Mouse (Mus musculus) intestine, embryonic 15.5 days (tissue): Measurements from ENCODE around the gene Hoxb6. TPM values are rescaled to one million over a fixed set of nuclear protein-coding genes. Genes with fewer than 3 reads are reported as not detected.
A peak's percentile ranks its signal among the peaks of the same experiment; 100 is the strongest.

ENCODE experiments used
- ATAC-seq: fragments of 200-750 bp; cut with Nextera tagmentation; 2 replicates; pipeline ENCODE4 v1.8.0; 2017; ENCODE audit warnings: moderate TSS enrichment, moderate library complexity
- H3K27ac ChIP-seq: fragments of 300-500 bp; sonication (generic); 2 replicates; pipeline ENCODE4 v1.5.1; 2015; ENCODE audit warnings: mild to moderate bottlenecking, inconsistent platforms
- H3K27me3 ChIP-seq: fragments of 300-500 bp; sonication (generic); replicated peaks from 2 replicates; pipeline ENCODE4 v1.6.1; 2015; ENCODE audit warnings: inconsistent platforms
- H3K36me3 ChIP-seq: fragments of 300-500 bp; sonication (generic); 2 replicates; pipeline ENCODE4 v1.6.1; 2015; ENCODE audit warnings: inconsistent platforms
- H3K4me1 ChIP-seq: fragments of 300-500 bp; sonication (generic); replicated peaks from 2 replicates; pipeline ENCODE4 v1.6.1; 2015; ENCODE audit warnings: inconsistent platforms
- H3K4me2 ChIP-seq: fragments of 300-500 bp; sonication (generic); replicated peaks from 2 replicates; pipeline ENCODE4 v1.6.1; 2015; ENCODE audit warnings: mild to moderate bottlenecking, inconsistent platforms
- H3K4me3 ChIP-seq: fragments of 300-500 bp; sonication (generic); replicated peaks from 2 replicates; pipeline ENCODE4 v1.5.1; 2015; ENCODE audit warnings: inconsistent platforms
- H3K9ac ChIP-seq: fragments of 300-500 bp; sonication (generic); 2 replicates; pipeline ENCODE4 v1.6.1; 2015; ENCODE audit warnings: inconsistent platforms
- H3K9me3 ChIP-seq: fragments of 300-500 bp; sonication (generic); 2 replicates; pipeline ENCODE4 v1.6.1; 2016; ENCODE audit warnings: inconsistent platforms
- WGBS: fragments of 180-500 bp; shearing (Covaris S2); methylation state at CpG from one replicate; pipeline ENCODE4 v1.1.7; 2015; 5-methylcytosine and 5-hydroxymethylcytosine counted together
- polyA plus RNA-seq: library from polyadenylated mRNA; unstranded; fragments of >200 nt; fragmentation: Nextera tagmentation; extraction: Ambion mirVana; gene quantifications from 2 replicates; pipeline ENCODE4 v1.2.1, GENCODE M21; 2015

Gene Hoxb6
- polyA plus RNA-seq, 1 experiment from 2014 or later: 14.4 TPM

GRCm38 (mm10) chr11:96342576-96342930 is 50.3 kb downstream of the Hoxb6 start:
- 0 out of 2 replicates have a peak, but pooled peaks cover 3% of the 10 kb centered on the region for H3K36me3 ChIP-seq
- 17% methylated on average over 4 of the region's 4 CpGs for WGBS
- H3K4me2 ChIP-seq: peak overlapping the region; percentile 85
- H3K9me3 ChIP-seq: no peaks in the 10 kb centered on the region
- H3K4me1 ChIP-seq: peaks cover 68% of the 10 kb centered on the region
- peak overlapping the region; percentile 44; the same call in 1 of the 2 replicates for H3K4me3 ChIP-seq
- peak overlapping the region; percentile 68; the same call in 1 of the 2 replicates for H3K9ac ChIP-seq
- no peak for ATAC-seq
- H3K27ac ChIP-seq: peak overlapping the region; percentile 95
- H3K27me3 ChIP-seq: peaks cover 15% of the 10 kb centered on the region

- peak overlapping the region; percentile 33 for H3K9ac ChIP-seq
These were observed 51.0 kb downstream of the Hoxb6 start for GRCm38 (mm10) chr11:96343206-96343745.

DNA sequence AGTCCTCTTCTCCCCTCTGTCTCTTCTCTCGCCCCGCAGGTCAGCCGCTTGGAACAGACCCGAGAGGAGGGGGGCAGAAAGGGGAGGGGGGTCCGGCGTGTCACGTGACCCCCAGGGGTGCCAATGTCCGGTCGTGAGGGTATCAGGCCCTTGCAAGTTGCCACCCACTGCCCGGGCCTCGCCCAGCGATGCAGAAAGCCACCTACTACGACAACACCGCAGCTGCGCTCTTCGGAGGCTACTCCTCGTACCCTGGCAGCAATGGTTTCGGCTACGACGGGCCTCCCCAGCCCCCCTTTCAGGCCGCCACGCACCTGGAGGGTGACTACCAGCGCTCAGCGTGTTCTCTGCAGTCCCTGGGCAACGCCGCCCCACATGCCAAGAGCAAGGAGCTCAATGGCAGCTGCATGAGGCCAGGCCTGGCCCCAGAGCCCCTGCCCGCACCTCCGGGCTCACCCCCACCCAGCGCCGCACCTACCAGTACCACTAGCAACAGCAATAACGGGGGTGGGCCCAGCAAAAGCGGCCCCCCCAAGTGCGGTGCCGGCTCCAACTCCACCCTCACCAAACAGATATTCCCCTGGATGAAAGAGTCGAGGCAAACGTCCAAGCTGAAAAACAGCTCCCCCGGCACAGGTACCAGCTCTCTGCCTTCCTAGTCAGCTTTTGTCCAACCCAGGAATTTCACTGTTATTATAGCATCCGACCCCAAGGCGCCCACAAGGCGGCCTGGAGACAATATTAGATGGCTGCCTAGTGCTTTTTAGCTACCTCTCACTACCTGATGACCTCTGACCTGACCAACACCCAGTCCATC is 52.0 kb downstream of the Hoxb6 start:
- peaks cover 63% of the 10 kb centered on the region for H3K4me1 ChIP-seq
- no peaks in the 10 kb centered on the region for H3K9me3 ChIP-seq
- peak overlapping the region; percentile 32 for H3K4me3 ChIP-seq
- H3K9ac ChIP-seq: peak overlapping the region; percentile 49
- peaks cover 15% of the 10 kb centered on the region for H3K27me3 ChIP-seq
- H3K36me3 ChIP-seq: 0 out of 2 replicates have a peak, but pooled peaks cover 3% of the 10 kb centered on the region
- WGBS: 24% methylated on average over 40 of the region's 40 CpGs
- ATAC-seq: no peak
- H3K27ac ChIP-seq: peak overlapping the region; percentile 88
- H3K4me2 ChIP-seq: peak overlapping the region; percentile 85

More at GRCm38 (mm10) chr11:96343206-96343745, 51.0 kb downstream of the Hoxb6 start:
- Histone ChIP-seq H3K4me1 (peaks cover 64% of the 10 kb centered on the region), H3K9me3 (no peaks in the 10 kb centered on the region), H3K36me3 (0 out of 2 replicates have a peak, but pooled peaks cover 3% of the 10 kb centered on the region), H3K27me3 (peaks cover 15% of the 10 kb centered on the region), H3K4me2 (peak overlapping the region; percentile 85), H3K4me3 (no peak overlapping the region), H3K27ac (peak overlapping the region; percentile 68)
- WGBS: 36% methylated on average over 2 of the region's 2 CpGs
- ATAC-seq: no peak

DNA sequence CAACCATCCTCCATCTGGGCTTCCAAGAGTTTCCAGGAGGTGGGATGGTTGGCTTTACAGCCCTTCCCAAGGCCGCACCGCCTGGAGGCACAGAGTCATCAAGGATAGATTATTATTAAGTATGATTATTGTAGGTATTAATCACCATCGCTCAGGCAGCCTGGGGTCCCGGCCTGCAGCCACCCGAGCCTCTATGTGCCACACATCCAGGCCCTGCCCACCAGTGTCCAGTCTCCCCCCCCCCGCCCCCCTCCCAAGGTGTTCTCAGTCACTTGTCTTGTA is 52.5 kb downstream of the Hoxb6 start:
- peaks cover 63% of the 10 kb centered on the region for H3K4me1 ChIP-seq
- WGBS: 23% methylated on average over 6 of the region's 6 CpGs
- H3K9ac ChIP-seq: peak overlapping the region; percentile 49

GRCm38 (mm10) chr11:96345220-96345892 is 53.1 kb downstream of the Hoxb6 start:
- 10% methylated on average over 51 of the region's 56 CpGs for WGBS
- Histone ChIP-seq H3K4me2 (peak overlapping the region; percentile 85), H3K27ac (peak overlapping the region; percentile 88), H3K4me1 (peaks cover 63% of the 10 kb centered on the region), H3K36me3 (0 out of 2 replicates have a peak, but pooled peaks cover 3% of the 10 kb centered on the region), H3K9me3 (no peaks in the 10 kb centered on the region), H3K27me3 (peaks cover 15% of the 10 kb centered on the region), H3K4me3 (peak overlapping the region; percentile 32), H3K9ac (peak overlapping the region; percentile 49)
- ATAC-seq: no peak

More for the DNA sequence above, 52.5 kb downstream of the Hoxb6 start:
- Histone ChIP-seq H3K9me3 (no peaks in the 10 kb centered on the region), H3K27ac (peak overlapping the region; percentile 88), H3K4me3 (peak overlapping the region; percentile 32; the same call in 1 of the 2 replicates), H3K27me3 (peaks cover 15% of the 10 kb centered on the region), H3K36me3 (0 out of 2 replicates have a peak, but pooled peaks cover 3% of the 10 kb centered on the region), H3K4me2 (peak overlapping the region; percentile 85)
- ATAC-seq: no peak

- Histone ChIP-seq H3K36me3 (0 out of 2 replicates have a peak, but pooled peaks cover 3% of the 10 kb centered on the region), H3K4me2 (peak overlapping the region; percentile 85), H3K4me3 (peak overlapping the region; percentile 32), H3K27me3 (peaks cover 15% of the 10 kb centered on the region), H3K27ac (peak overlapping the region; percentile 88), H3K9ac (peak overlapping the region; percentile 43), H3K4me1 (peaks cover 65% of the 10 kb centered on the region), H3K9me3 (no peaks in the 10 kb centered on the region)
- 12% methylated on average over 45 of the region's 45 CpGs for WGBS
- ATAC-seq: 0 out of 2 replicates have a peak, but pooled peaks have one; percentile 3
These were observed 53.9 kb downstream of the Hoxb6 start for GRCm38 (mm10) chr11:96345893-96346806.

DNA sequence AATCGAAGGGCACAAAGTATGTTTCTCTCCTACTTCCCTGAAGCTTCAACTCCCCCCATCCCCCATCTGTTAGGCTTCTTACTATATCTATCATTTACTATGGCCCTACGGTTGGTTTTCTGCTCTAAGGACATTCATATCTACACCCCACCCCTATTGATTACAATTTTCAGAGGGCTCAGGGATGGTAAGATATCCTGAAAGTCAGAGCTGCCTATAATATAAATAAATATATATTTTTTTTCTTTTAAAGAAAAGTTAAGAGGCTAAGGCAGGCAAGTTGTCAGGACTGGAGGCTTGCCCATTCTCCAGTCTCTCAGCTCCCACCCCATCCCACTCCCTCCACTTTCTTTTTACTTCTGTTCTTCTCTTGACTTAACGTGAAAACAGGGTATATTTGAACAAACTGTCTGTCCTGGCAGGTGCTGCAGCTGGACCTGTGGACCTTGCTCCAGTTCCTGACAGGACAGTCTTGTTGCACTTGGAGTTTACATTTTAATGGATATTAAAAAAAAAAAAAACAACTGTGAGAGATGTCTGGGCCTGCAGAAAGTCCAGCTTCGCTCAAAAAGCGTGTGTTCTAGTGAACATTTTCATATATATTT is 54.7 kb downstream of the Hoxb6 start:
- Histone ChIP-seq H3K4me2 (no peak overlapping the region; the same call in 1 of the 2 replicates), H3K9ac (no peak overlapping the region), H3K27me3 (peaks cover 15% of the 10 kb centered on the region), H3K4me3 (no peak overlapping the region), H3K36me3 (0 out of 2 replicates have a peak, but pooled peaks cover 3% of the 10 kb centered on the region), H3K27ac (peak overlapping the region; percentile 88), H3K9me3 (no peaks in the 10 kb centered on the region), H3K4me1 (peaks cover 61% of the 10 kb centered on the region)
- WGBS: 37% methylated on average over 5 of the region's 5 CpGs
- ATAC-seq: no peak

GRCm38 (mm10) chr11:96347717-96348116 is 55.4 kb downstream of the Hoxb6 start:
- Histone ChIP-seq H3K27me3 (peaks cover 15% of the 10 kb centered on the region), H3K9me3 (no peaks in the 10 kb centered on the region), H3K4me3 (no peak overlapping the region), H3K9ac (no peak overlapping the region), H3K4me2 (0 out of 2 replicates have a peak overlapping the region, but pooled peaks have one; percentile 26), H3K36me3 (0 out of 2 replicates have a peak, but pooled peaks cover 3% of the 10 kb centered on the region), H3K27ac (peak overlapping the region; percentile 80), H3K4me1 (peaks cover 59% of the 10 kb centered on the region)
- no peak for ATAC-seq
- WGBS: 28% methylated on average over 4 of the region's 4 CpGs

DNA sequence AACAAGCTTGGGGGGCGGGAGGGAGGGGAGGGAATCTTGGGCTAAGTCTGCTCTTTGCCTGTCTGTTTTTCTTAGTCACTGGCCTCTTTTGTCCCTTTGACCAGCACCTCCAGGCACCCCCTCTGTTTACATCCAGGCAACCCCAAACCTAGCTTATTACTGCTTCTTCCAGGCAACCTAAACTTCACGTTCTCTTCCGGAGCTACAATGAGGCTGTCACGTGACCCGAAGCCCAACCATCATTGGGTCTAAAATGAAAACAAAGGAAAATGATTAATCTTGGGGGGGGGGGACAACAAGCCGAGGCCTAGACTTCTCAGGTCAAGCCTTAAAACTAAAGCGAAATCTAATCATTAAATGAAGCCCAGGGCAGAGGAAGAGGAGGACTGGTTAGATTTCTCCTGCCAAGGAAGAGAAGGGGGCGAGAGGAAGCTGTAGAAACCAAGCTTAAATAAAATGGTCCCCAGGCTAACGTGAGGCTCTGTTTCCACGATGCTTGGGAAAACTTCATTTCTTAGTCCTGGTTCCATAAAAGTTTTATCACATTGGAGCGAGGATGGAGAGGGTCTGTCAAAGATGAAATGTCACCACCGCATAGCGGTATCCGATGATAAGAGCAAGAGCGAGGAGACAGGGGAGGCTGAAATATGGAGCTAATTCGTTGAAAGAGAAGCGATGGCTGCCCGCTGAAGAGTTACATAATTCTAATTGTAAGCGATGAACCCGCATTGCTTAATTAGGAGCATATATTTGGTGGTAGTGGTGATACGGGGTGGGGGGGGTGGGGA is 56.1 kb downstream of the Hoxb6 start:
- peaks cover 57% of the 10 kb centered on the region for H3K4me1 ChIP-seq
- H3K27ac ChIP-seq: peak overlapping the region; percentile 80
- no peak for ATAC-seq
- H3K4me3 ChIP-seq: 0 out of 2 replicates have a peak overlapping the region, but pooled peaks have one; percentile 1
- no peak overlapping the region for H3K9ac ChIP-seq
- 27% methylated on average over 21 of the region's 21 CpGs for WGBS
- H3K9me3 ChIP-seq: no peaks in the 10 kb centered on the region
- H3K4me2 ChIP-seq: 0 out of 2 replicates have a peak overlapping the region, but pooled peaks have one; percentile 26
- peaks cover 15% of the 10 kb centered on the region for H3K27me3 ChIP-seq
- 0 out of 2 replicates have a peak, but pooled peaks cover 3% of the 10 kb centered on the region for H3K36me3 ChIP-seq

- Histone ChIP-seq H3K27ac (peak overlapping the region; percentile 80), H3K36me3 (0 out of 2 replicates have a peak, but pooled peaks cover 3% of the 10 kb centered on the region), H3K27me3 (peaks cover 15% of the 10 kb centered on the region), H3K4me1 (peaks cover 52% of the 10 kb centered on the region), H3K4me2 (no peak overlapping the region), H3K4me3 (no peak overlapping the region), H3K9ac (no peak overlapping the region), H3K9me3 (no peaks in the 10 kb centered on the region)
- WGBS: 30% methylated on average over 3 of the region's 3 CpGs
- ATAC-seq: no peak
These were observed 56.7 kb downstream of the Hoxb6 start for GRCm38 (mm10) chr11:96348988-96349387.
